Mouse (Mus musculus) lung, adult 18-20 months (tissue): ENCODE measurements around the gene Tor1a.

ENCODE experiments used
- DNase-seq, 2 experiments: peaks; one replicate each; pipeline ENCODE4 v3.0.0; 2022; ENCODE audit warnings: mixed read lengths in 2 of 2

Tor1a gene

GRCm38 (mm10) chr2:30967352-30968327 lies at the start of gene Tor1a:
Tor1a (minus strand) TSS chr2:30967933.
- DNase-seq, result peak; percentile 89 to 91

- DNase-seq, result no peak
Measured at GRCm38 (mm10) chr2:31013371-31014120, 45.8 kb upstream of the Tor1a start.

- no peak for DNase-seq
Measured at GRCm38 (mm10) chr2:31007208-31007607, 39.5 kb upstream of the Tor1a start.

- no peak for DNase-seq
Measured at GRCm38 (mm10) chr2:31006434-31006833, 38.7 kb upstream of the Tor1a start.

GRCm38 (mm10) chr2:31005453-31005852 lies 37.7 kb upstream of the Tor1a start:
- no peak for DNase-seq

GRCm38 (mm10) chr2:31002857-31003256 lies 35.1 kb upstream of the Tor1a start:
- no peak for DNase-seq

GRCm38 (mm10) chr2:30998443-30999260 lies 30.9 kb upstream of the Tor1a start:
- no peak for DNase-seq

GRCm38 (mm10) chr2:30995432-30995996 lies 27.8 kb upstream of the Tor1a start:
- peak in 1 of 2 experiments; percentile 21 for DNase-seq

- no peak for DNase-seq
Measured at GRCm38 (mm10) chr2:30994853-30995252, 27.1 kb upstream of the Tor1a start.

GRCm38 (mm10) chr2:30990221-30990620 lies 22.5 kb upstream of the Tor1a start:
- DNase-seq, result no peak

- peak; percentile 86 to 90 for DNase-seq
Measured at GRCm38 (mm10) chr2:30985111-30986020, 17.6 kb upstream of the Tor1a start.

- DNase-seq, result no peak
Measured at GRCm38 (mm10) chr2:30983024-30983423, 15.3 kb upstream of the Tor1a start.

- DNase-seq, result peak; percentile 100
Measured at GRCm38 (mm10) chr2:30981790-30982513, 14.2 kb upstream of the Tor1a start, which contains the start of the genes BC005624 and Usp20. BC005624 (minus strand) TSS chr2:30982201. Usp20 (plus strand) TSS chr2:30982279.

- no peak for DNase-seq
Measured at GRCm38 (mm10) chr2:30966826-30967225, 907 bp downstream of the Tor1a start.

- DNase-seq, result no peak
Measured at GRCm38 (mm10) chr2:30965627-30966026, 2.1 kb downstream of the Tor1a start.

- DNase-seq, result no peak
Measured at GRCm38 (mm10) chr2:30962570-30963254, 5.0 kb downstream of the Tor1a start.

- no peak for DNase-seq
Measured at GRCm38 (mm10) chr2:30959856-30960255, 7.9 kb downstream of the Tor1a start.

- DNase-seq, result no peak
Measured at GRCm38 (mm10) chr2:30958726-30959125, 9.0 kb downstream of the Tor1a start.

- DNase-seq, result no peak
Measured at GRCm38 (mm10) chr2:30957511-30957910, 10.2 kb downstream of the Tor1a start.

- DNase-seq, result no peak
Measured at GRCm38 (mm10) chr2:30954797-30955196, 12.9 kb downstream of the Tor1a start.
